Mouse (Mus musculus) megakaryocyte, embryonic 14.5 days (primary cell): ENCODE data around the gene Ppp1r16b. TPM values are rescaled to one million over a fixed set of nuclear protein-coding genes. Genes with fewer than 3 reads are reported as not detected.
A peak's percentile ranks its signal among the peaks of the same experiment; 100 is the strongest.

Experiments
- H3K27me3 ChIP-seq: replicated peaks from 2 replicates; pipeline ENCODE3; 2012; ENCODE audit warnings: inconsistent platforms
- H3K36me3 ChIP-seq: replicated peaks from 2 replicates; pipeline ENCODE3; 2012; ENCODE audit warnings: low read length, inconsistent platforms, mixed read lengths
- H3K4me1 ChIP-seq: 2 replicates; pipeline ENCODE4 v1.6.1; 2012; ENCODE audit warnings: inconsistent platforms
- H3K4me3 ChIP-seq: replicated peaks from 2 replicates; pipeline ENCODE3; 2012; ENCODE audit warnings: moderate library complexity, mild to moderate bottlenecking, inconsistent platforms
- H3K9me3 ChIP-seq: 2 replicates; pipeline ENCODE4 v1.6.1; 2012; ENCODE audit warnings: inconsistent platforms
- FLI1 ChIP-seq: IDR thresholded peaks from 2 replicates; pipeline ENCODE4 v1.6.1; 2012; ENCODE audit warnings: low read length, inconsistent platforms, mixed read lengths
- GATA1 ChIP-seq: IDR thresholded peaks from 3 replicates; pipeline ENCODE4 v1.6.1; 2012; ENCODE audit warnings: mixed read lengths, low read length, inconsistent platforms, borderline replicate concordance
- polyA plus RNA-seq: library from polyadenylated mRNA; stranded (reverse); fragments of >175 nt; gene quantifications from 2 replicates; pipeline ENCODE4 v1.2.3, GENCODE M21; 2012; ENCODE audit warnings: low replicate concordance; ENCODE audit not compliant: insufficient read depth

The Ppp1r16b gene
- polyA plus RNA-seq, 1 experiment = 3.6 TPM

- Histone ChIP-seq H3K9me3 (peaks cover 7% of the 10 kb centered on the region), H3K36me3 (peaks cover 4% of the 10 kb centered on the region), H3K27me3 (peaks cover under 1% of the 10 kb centered on the region), H3K4me3 (peak overlapping the region; percentile 42), H3K4me1 (peaks cover 71% of the 10 kb centered on the region)
- TF ChIP-seq GATA1 = no peak
- TF ChIP-seq FLI1 = no peak
These were observed 37.0 kb downstream of the Ppp1r16b start for GRCm38 (mm10) chr2:158702176-158702575.

DNA sequence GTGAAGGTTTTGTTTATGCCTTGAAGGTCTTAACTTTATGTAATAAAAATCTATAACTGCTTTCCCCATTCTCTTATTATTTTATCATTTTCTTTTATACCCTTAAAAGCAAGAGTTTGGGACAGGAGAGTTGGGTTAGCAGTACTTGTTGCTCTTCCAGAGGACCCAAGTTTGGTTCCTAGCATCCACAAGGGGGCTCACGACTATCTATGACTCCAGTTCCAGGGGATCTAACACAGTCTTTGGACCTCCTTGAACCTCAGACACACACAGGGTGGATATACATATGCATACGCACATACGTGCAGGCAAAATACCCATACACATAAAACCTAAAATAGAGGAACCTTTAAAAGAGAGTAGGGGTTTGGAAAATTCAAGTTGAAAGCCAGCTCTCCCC lies 39.5 kb downstream of the Ppp1r16b start:
- peaks cover 69% of the 10 kb centered on the region for H3K4me1 ChIP-seq
- peaks cover 4% of the 10 kb centered on the region for H3K36me3 ChIP-seq
- H3K9me3 ChIP-seq = peaks cover 7% of the 10 kb centered on the region

GRCm38 (mm10) chr2:158705529-158705928 lies 40.3 kb downstream of the Ppp1r16b start:
- H3K4me3 ChIP-seq = no peak overlapping the region
- peaks cover 7% of the 10 kb centered on the region for H3K9me3 ChIP-seq
- peaks cover 60% of the 10 kb centered on the region for H3K4me1 ChIP-seq
- H3K27me3 ChIP-seq = peaks cover 24% of the 10 kb centered on the region
- H3K36me3 ChIP-seq = peaks cover 4% of the 10 kb centered on the region
- no peak for TF ChIP-seq FLI1
- TF ChIP-seq GATA1 = no peak

More for the DNA sequence above, 39.5 kb downstream of the Ppp1r16b start:
- Histone ChIP-seq H3K27me3 (peaks cover 22% of the 10 kb centered on the region), H3K4me3 (no peak overlapping the region)
- TF ChIP-seq FLI1 (no peak), GATA1 (no peak)

GRCm38 (mm10) chr2:158706704-158707408 lies 41.7 kb downstream of the Ppp1r16b start:
- Histone ChIP-seq H3K9me3 (peaks cover 7% of the 10 kb centered on the region), H3K4me1 (peaks cover 47% of the 10 kb centered on the region), H3K4me3 (peak overlapping the region; percentile 30), H3K27me3 (peaks cover 31% of the 10 kb centered on the region), H3K36me3 (peaks cover 4% of the 10 kb centered on the region)
- TF ChIP-seq GATA1 (no peak), FLI1 (no peak)

DNA sequence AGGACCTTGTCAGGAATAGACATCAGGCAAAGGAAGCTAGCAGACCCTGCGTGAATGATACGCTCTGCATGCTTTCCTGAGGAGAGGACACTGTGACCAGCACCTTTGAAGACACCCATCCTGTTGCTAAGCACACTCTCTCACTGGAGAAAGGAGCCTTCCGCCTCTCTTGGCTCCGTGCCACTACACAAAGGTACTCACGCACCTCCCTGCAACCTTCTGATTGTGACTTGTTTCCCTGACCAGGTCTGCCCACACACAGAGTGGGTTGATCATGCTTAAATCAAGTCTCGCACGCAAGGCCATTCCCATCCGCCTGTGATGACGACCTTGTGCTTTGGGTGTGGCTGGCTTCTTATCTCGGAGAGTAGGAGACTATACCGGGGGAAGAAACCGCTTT lies 42.9 kb downstream of the Ppp1r16b start:
- Histone ChIP-seq H3K4me1 (peaks cover 44% of the 10 kb centered on the region), H3K4me3 (no peak overlapping the region), H3K36me3 (peaks cover 4% of the 10 kb centered on the region), H3K27me3 (peaks cover 41% of the 10 kb centered on the region), H3K9me3 (peaks cover 7% of the 10 kb centered on the region)
- TF ChIP-seq GATA1 = no peak
- TF ChIP-seq FLI1 = no peak

GRCm38 (mm10) chr2:158711929-158712751 lies 46.9 kb downstream of the Ppp1r16b start:
- H3K4me3 ChIP-seq = no peak overlapping the region
- peaks cover 77% of the 10 kb centered on the region for H3K27me3 ChIP-seq
- H3K4me1 ChIP-seq = peaks cover 45% of the 10 kb centered on the region
- H3K9me3 ChIP-seq = no peaks in the 10 kb centered on the region
- H3K36me3 ChIP-seq = no peaks in the 10 kb centered on the region
- no peak for TF ChIP-seq GATA1
- no peak for TF ChIP-seq FLI1

- H3K36me3 ChIP-seq = no peaks in the 10 kb centered on the region
- H3K27me3 ChIP-seq = peaks cover 78% of the 10 kb centered on the region
- H3K9me3 ChIP-seq = no peaks in the 10 kb centered on the region
- H3K4me1 ChIP-seq = peaks cover 62% of the 10 kb centered on the region
- no peak overlapping the region for H3K4me3 ChIP-seq
- TF ChIP-seq GATA1 (no peak), FLI1 (no peak)
These were observed 49.6 kb downstream of the Ppp1r16b start for GRCm38 (mm10) chr2:158714826-158715225.

DNA sequence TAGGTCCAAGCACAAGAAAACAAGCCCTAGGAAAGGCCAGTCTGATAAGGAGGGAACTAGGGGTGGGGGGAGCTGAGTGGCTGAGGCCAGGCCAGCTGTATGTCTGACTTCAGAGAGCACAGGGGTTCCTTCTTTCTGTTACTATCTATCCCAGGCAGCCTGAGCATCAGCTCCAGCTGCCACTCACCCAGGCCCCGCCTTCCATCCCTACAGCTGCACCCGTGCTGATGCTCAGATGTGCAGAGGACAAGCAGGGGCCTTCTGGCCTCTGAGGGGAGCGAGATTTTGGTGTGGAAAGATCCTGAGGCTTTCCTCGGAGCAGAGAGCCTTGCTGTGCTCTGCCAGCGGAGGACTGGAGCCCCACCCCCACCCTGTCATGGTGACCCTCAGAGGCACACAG lies 50.9 kb downstream of the Ppp1r16b start:
- TF ChIP-seq GATA1 (no peak), FLI1 (no peak)
- H3K4me3 ChIP-seq = no peak overlapping the region
- H3K27me3 ChIP-seq = peaks cover 83% of the 10 kb centered on the region
- H3K4me1 ChIP-seq = peaks cover 71% of the 10 kb centered on the region
- H3K36me3 ChIP-seq = no peaks in the 10 kb centered on the region
- no peaks in the 10 kb centered on the region for H3K9me3 ChIP-seq

GRCm38 (mm10) chr2:158717551-158718418 lies 52.6 kb downstream of the Ppp1r16b start:
- peaks cover 75% of the 10 kb centered on the region for H3K4me1 ChIP-seq
- no peak for TF ChIP-seq FLI1
- no peak for TF ChIP-seq GATA1

More at GRCm38 (mm10) chr2:158717551-158718418, 52.6 kb downstream of the Ppp1r16b start:
- no peak overlapping the region for H3K4me3 ChIP-seq
- no peaks in the 10 kb centered on the region for H3K9me3 ChIP-seq
- H3K27me3 ChIP-seq = peaks cover 88% of the 10 kb centered on the region
- no peaks in the 10 kb centered on the region for H3K36me3 ChIP-seq
